9 mouse cellular contexts compared by ENCODE assay signal in genomic region chr4:98796591-98797341, GRCm38 (mm10). TPM values are rescaled to one million over a fixed set of nuclear protein-coding genes. Genes with fewer than 3 reads are reported as not detected.
DNase-seq lines count a peak whose midpoint lies in the region; ATAC-seq and TF ChIP-seq lines count a peak whose summit lies in the region.
"Had no signal": no experiment of that assay in that cellular context is flagged by ENCODE, and none has a peak within 500 bp of the region (broad histone marks: within the 10 kb centered on the region; RNA-seq: fewer than 3 reads in every experiment).

No protein-coding gene starts in this region.

- TF ChIP-seq POLR2A in embryonic fibroblast, embryonic 13.5 days (IDR thresholded peaks at IDR 0.05; ENCODE audit: low read depth, low read length), result no peak

- TF ChIP-seq CTCF in embryonic fibroblast, embryonic 13.5 days (IDR thresholded peaks at IDR 0.05; ENCODE audit: borderline replicate concordance, insufficient read depth, low read length), result no peak

- ATAC-seq in megakaryocyte-erythroid progenitor cell, adult 5-6 weeks (replicated peaks; ENCODE audit: low FRiP score, low TSS enrichment, poor library complexity, severe bottlenecking), result no peak

- H3K27ac ChIP-seq in embryonic fibroblast, embryonic 13.5 days (ENCODE audit: insufficient read depth, low read length), result peak overlapping the region; percentile 70

- DNase-seq in layer of hippocampus, adult 9-11 months, result peak; percentile 8
- no peak for DNase-seq in layer of hippocampus, postnatal 25 days (ENCODE audit: extremely low spot score in 1 of 2, low spot score in 1 of 2)
- DNase-seq in heart, postnatal 10 days, result peak; percentile 59 to 63
- DNase-seq in lung, postnatal 4 days, result peak; percentile 17 to 57
- no peak for DNase-seq in adrenal gland, adult 2 months
- no peak for DNase-seq in embryo, embryonic 9.5 days (ENCODE audit: extremely low spot score)

- peaks cover 17% of the 10 kb centered on the region for H3K4me1 ChIP-seq in embryonic fibroblast, embryonic 13.5 days (ENCODE audit: control insufficient read depth, insufficient read depth, low read length)

- intact Hi-C loops in heart, postnatal 10 days (cut with DNase I), result no loop called here

- H3K4me3 ChIP-seq in embryonic fibroblast, embryonic 13.5 days (ENCODE audit: insufficient read depth, low read length), result no peak overlapping the region

RNA-seq across cellular contexts. Expression of gene Kank4, which starts 20.6 kb away (rescaled TPM):
- total RNA-seq in layer of hippocampus, postnatal 25 days (2021), result 1 to 10 TPM; 2.4 to 2.7 TPM
- 0.95 and 5.6 TPM in 2 replicates for polyA plus RNA-seq in embryonic fibroblast, embryonic 13.5 days (2011; ENCODE audit: insufficient read length, low read depth, missing spikeins)
- 1 to 10 TPM; 1.6 to 1.9 TPM for total RNA-seq in heart, postnatal 10 days (2021)
- 1 to 10 TPM; 2.8 to 3.9 TPM for total RNA-seq in adrenal gland, adult 2 months (2021)
- polyA plus RNA-seq in adrenal gland, adult 2 months (2012; rRNA removed), result 1.5 and 2.2 TPM in 2 replicates
- total RNA-seq in megakaryocyte-erythroid progenitor cell, adult 5-6 weeks (2014; fragmentation: Nextera tagmentation), result not detected in 2 replicates
- not detected in 2 replicates for total RNA-seq in megakaryocyte-erythroid progenitor cell, adult 5-6 weeks (2017)
- total RNA-seq: granulocyte monocyte progenitor cell, adult 5-6 weeks had no signal

RNA-seq across cellular contexts. Expression of gene I0C0044D17Rik, which starts 26.9 kb away (rescaled TPM):
- total RNA-seq in layer of hippocampus, postnatal 25 days (2021), result not detected
- polyA plus RNA-seq in embryonic fibroblast, embryonic 13.5 days (2011; ENCODE audit: insufficient read length, low read depth, missing spikeins), result not detected in 2 replicates
- not detected for total RNA-seq in heart, postnatal 10 days (2021)
- not detected for total RNA-seq in adrenal gland, adult 2 months (2021)
- polyA plus RNA-seq in adrenal gland, adult 2 months (2012; rRNA removed), result not detected in 2 replicates
- not detected in 2 replicates for total RNA-seq in megakaryocyte-erythroid progenitor cell, adult 5-6 weeks (2014; fragmentation: Nextera tagmentation)
- not detected in 2 replicates for total RNA-seq in megakaryocyte-erythroid progenitor cell, adult 5-6 weeks (2017)
- total RNA-seq: granulocyte monocyte progenitor cell, adult 5-6 weeks had no signal

Comparison
In these comparisons a context has a peak if more than half of its experiments do, and no peak if none do; other contexts are left out.
1. DNase-seq: peak in layer of hippocampus, adult 9-11 months (single experiment), heart, postnatal 10 days (2 of 2) and lung, postnatal 4 days (2 of 2); none in layer of hippocampus, postnatal 25 days (0 of 2), adrenal gland, adult 2 months (single experiment) and embryo, embryonic 9.5 days (single experiment).